Mouse (Mus musculus): Measurements from ENCODE around the gene Pgk1.
A peak's percentile ranks its signal among the peaks of the same experiment; 100 is the strongest.
"Not testable (repeated sequence)": the region's sequence is repeated elsewhere in the genome, so short reads cannot be mapped to it uniquely, and the experiment has no call there.

The Pgk1 gene

GRCm38 (mm10) chrX:106186713-106187649, at the start of gene Pgk1:
Pgk1 (plus strand) TSS chrX:106187100.
- peak; percentile 81 to 92 for DNase-seq (ENCODE audit: low spot score in 2 of 2)

GRCm38 (mm10) chrX:106139309-106140070, 47.4 kb upstream of the Pgk1 start:
- DNase-seq (ENCODE audit: low spot score in 2 of 2), result peak in 1 of 2 experiments; percentile 4

GRCm38 (mm10) chrX:106142936-106143335, 44.0 kb upstream of the Pgk1 start, which contains the start of gene Tlr13:
Tlr13 (plus strand) TSS chrX:106143204.
- DNase-seq (ENCODE audit: low spot score in 2 of 2), result no peak

GRCm38 (mm10) chrX:106148185-106148584, 38.7 kb upstream of the Pgk1 start:
- DNase-seq (ENCODE audit: low spot score in 2 of 2), result no peak

GRCm38 (mm10) chrX:106149460-106149859, 37.4 kb upstream of the Pgk1 start:
- DNase-seq (ENCODE audit: low spot score in 2 of 2), result no peak

- DNase-seq (ENCODE audit: low spot score in 2 of 2), result no peak
Measured at GRCm38 (mm10) chrX:106154180-106154586, 32.7 kb upstream of the Pgk1 start.

GRCm38 (mm10) chrX:106155892-106156291, 31.0 kb upstream of the Pgk1 start:
- DNase-seq (ENCODE audit: low spot score in 2 of 2), result no peak

GRCm38 (mm10) chrX:106163995-106164394, 22.9 kb upstream of the Pgk1 start:
- no peak for DNase-seq (ENCODE audit: low spot score in 2 of 2)

GRCm38 (mm10) chrX:106164555-106164954, 22.3 kb upstream of the Pgk1 start:
- no peak for DNase-seq (ENCODE audit: low spot score in 2 of 2)

- no peak for DNase-seq (ENCODE audit: low spot score in 2 of 2)
Measured at GRCm38 (mm10) chrX:106165089-106165488, 21.8 kb upstream of the Pgk1 start.

- peak; percentile 51 to 64 for DNase-seq (ENCODE audit: low spot score in 2 of 2)
Measured at GRCm38 (mm10) chrX:106171106-106171852, 15.6 kb upstream of the Pgk1 start.

- no peak for DNase-seq (ENCODE audit: low spot score in 2 of 2)
Measured at GRCm38 (mm10) chrX:106171853-106172154, 15.1 kb upstream of the Pgk1 start.

- DNase-seq (ENCODE audit: low spot score in 2 of 2), result no peak
Measured at GRCm38 (mm10) chrX:106176331-106176730, 10.6 kb upstream of the Pgk1 start.

- no peak for DNase-seq (ENCODE audit: low spot score in 2 of 2)
Measured at GRCm38 (mm10) chrX:106184279-106184678, 2.6 kb upstream of the Pgk1 start.

GRCm38 (mm10) chrX:106185706-106186105, 1.2 kb upstream of the Pgk1 start:
- DNase-seq (ENCODE audit: low spot score in 2 of 2), result no peak

- peak in 1 of 2 experiments; percentile 7 for DNase-seq (ENCODE audit: low spot score in 2 of 2)
Measured at GRCm38 (mm10) chrX:106187737-106188136, 837 bp downstream of the Pgk1 start.

GRCm38 (mm10) chrX:106189356-106189755, 2.5 kb downstream of the Pgk1 start:
- peak in 1 of 2 experiments; percentile 3 for DNase-seq (ENCODE audit: low spot score in 2 of 2)

GRCm38 (mm10) chrX:106190091-106190490, 3.2 kb downstream of the Pgk1 start:
- DNase-seq (ENCODE audit: low spot score in 2 of 2), result no peak

- DNase-seq (ENCODE audit: low spot score in 2 of 2), result not testable (repeated sequence)
Measured at GRCm38 (mm10) chrX:106194361-106194760, 7.5 kb downstream of the Pgk1 start.

- DNase-seq (ENCODE audit: low spot score in 2 of 2), result peak; percentile 2 to 11
Measured at GRCm38 (mm10) chrX:106197308-106197707, 10.4 kb downstream of the Pgk1 start.

- no peak for DNase-seq (ENCODE audit: low spot score in 2 of 2)
Measured at GRCm38 (mm10) chrX:106198904-106199303, 12.0 kb downstream of the Pgk1 start.

- no peak for DNase-seq (ENCODE audit: low spot score in 2 of 2)
Measured at GRCm38 (mm10) chrX:106209100-106209499, 22.2 kb downstream of the Pgk1 start.

Data from natural killer cell, adult 2 months (primary cell).